Mouse (Mus musculus) kidney, embryonic 16.5 days (tissue): ENCODE measurements around the gene Gys1. TPM values are rescaled to one million over a fixed set of nuclear protein-coding genes. Genes with fewer than 3 reads are reported as not detected.

ENCODE experiments used
- ATAC-seq: fragments of 200-750 bp; cut with Nextera tagmentation; 2 replicates; pipeline ENCODE4 v1.8.0; 2017; ENCODE audit warnings: moderate TSS enrichment; ENCODE audit not compliant: low FRiP score, low TSS enrichment
- H3K27ac ChIP-seq: fragments of 300-500 bp; sonication (generic); 2 replicates; pipeline ENCODE4 v1.5.1; 2014; ENCODE audit warnings: low read length
- H3K27me3 ChIP-seq: fragments of 300-500 bp; sonication (generic); 2 replicates; pipeline ENCODE4 v1.6.1; 2014; ENCODE audit warnings: low read length, control low read depth, mixed read lengths; ENCODE audit not compliant: insufficient read depth
- H3K36me3 ChIP-seq: fragments of 300-500 bp; sonication (generic); 2 replicates; pipeline ENCODE4 v1.6.1; 2014; ENCODE audit warnings: low read length, control low read depth, mixed read lengths; ENCODE audit not compliant: insufficient read depth
- H3K4me1 ChIP-seq: fragments of 300-500 bp; sonication (generic); 2 replicates; pipeline ENCODE4 v1.6.1; 2014; ENCODE audit warnings: low read length, control low read depth, mixed read lengths; ENCODE audit not compliant: insufficient read depth
- H3K4me2 ChIP-seq: fragments of 300-500 bp; sonication (generic); replicated peaks from 2 replicates; pipeline ENCODE4 v1.6.1; 2014; ENCODE audit warnings: low read depth, low read length
- H3K4me3 ChIP-seq: fragments of 300-500 bp; sonication (generic); 2 replicates; pipeline ENCODE4 v1.5.1; 2014; ENCODE audit warnings: mild to moderate bottlenecking, low read length
- H3K9ac ChIP-seq: fragments of 300-500 bp; sonication (generic); replicated peaks from 2 replicates; pipeline ENCODE4 v1.6.1; 2014; ENCODE audit warnings: low read length
- H3K9me3 ChIP-seq: fragments of 300-500 bp; sonication (generic); 2 replicates; pipeline ENCODE4 v1.6.1; 2016; ENCODE audit warnings: low read length, control low read depth
- WGBS: fragments of 180-500 bp; shearing (Covaris S2); extraction: QIAGEN DNeasy Blood & Tissue Kit; methylation state at CpG from one replicate; pipeline ENCODE4 v1.1.7; 2014; 5-methylcytosine and 5-hydroxymethylcytosine counted together
- polyA plus RNA-seq: library from polyadenylated mRNA; unstranded; fragments of >200 nt; fragmentation: Nextera tagmentation; extraction: Ambion mirVana; gene quantifications from 2 replicates; pipeline ENCODE4 v1.2.1, GENCODE M21; 2015

Gys1 gene
- polyA plus RNA-seq, 1 experiment from 2014 or later = 51.7 TPM

DNA sequence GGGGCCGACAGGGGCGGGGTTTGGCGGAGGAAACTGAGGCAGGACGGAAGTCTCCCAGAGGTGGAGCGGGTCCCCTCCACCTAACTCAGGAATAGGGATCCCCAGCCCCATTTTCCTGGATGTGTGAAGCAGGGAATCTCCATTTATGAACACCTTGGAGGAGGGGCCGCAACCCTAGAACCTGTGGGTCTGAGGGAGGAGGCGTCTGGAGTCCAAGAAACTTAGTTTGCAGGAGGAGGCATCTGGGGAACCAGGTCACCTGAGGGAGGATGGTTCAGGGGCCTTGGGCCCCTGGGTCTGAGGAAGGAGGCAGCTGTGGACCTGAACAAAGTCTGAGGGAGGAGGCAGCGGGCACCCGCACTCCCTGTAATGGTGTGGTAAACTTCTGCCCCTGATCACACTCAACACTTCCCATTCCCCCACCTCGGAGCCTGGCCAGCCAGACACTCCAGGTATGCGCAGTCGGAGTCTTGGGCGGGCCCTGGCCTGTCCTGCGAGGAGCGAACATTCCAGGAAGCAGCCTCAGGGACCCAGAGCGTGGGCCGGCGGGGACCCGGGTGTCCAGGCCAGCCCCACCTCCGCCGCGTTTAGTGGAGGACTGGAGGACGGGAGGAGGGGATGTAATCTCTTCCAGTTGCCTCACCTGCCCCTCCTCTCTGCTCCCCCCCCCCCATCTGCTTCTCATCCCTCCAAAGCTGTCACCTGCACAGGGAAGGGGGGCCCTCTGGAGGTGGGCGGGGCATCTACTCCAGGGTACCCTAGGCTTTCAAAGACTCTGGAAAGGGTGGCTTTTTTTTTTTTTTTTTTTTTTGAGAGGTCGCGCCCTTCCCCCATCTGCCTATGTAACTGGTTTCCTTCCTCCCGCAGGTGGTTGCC lies 20.5 kb upstream of the Gys1 start:
- Histone ChIP-seq H3K27me3 (peaks cover 87% of the 10 kb centered on the region), H3K4me2 (peak overlapping the region; percentile 93), H3K9me3 (no peaks in the 10 kb centered on the region), H3K4me3 (peak overlapping the region; percentile 65), H3K36me3 (no peaks in the 10 kb centered on the region), H3K4me1 (peaks cover 26% of the 10 kb centered on the region), H3K27ac (no peak overlapping the region), H3K9ac (peak overlapping the region; percentile 77)
- WGBS = under 1% methylated on average over 27 of the region's 27 CpGs
- peak; percentile 39; the same call in 1 of the 2 replicates for ATAC-seq

- WGBS = 36% methylated on average over 12 of the region's 12 CpGs
- no peak overlapping the region for H3K4me3 ChIP-seq
Measured at GRCm38 (mm10) chr7:45414740-45415224, 19.9 kb upstream of the Gys1 start.

GRCm38 (mm10) chr7:45415636-45416035 lies 19.0 kb upstream of the Gys1 start:
- ATAC-seq = no peak
- peaks cover 32% of the 10 kb centered on the region for H3K4me1 ChIP-seq
- no peaks in the 10 kb centered on the region for H3K9me3 ChIP-seq
- H3K27me3 ChIP-seq = peaks cover 82% of the 10 kb centered on the region
- H3K27ac ChIP-seq = no peak overlapping the region
- H3K4me3 ChIP-seq = peak overlapping the region; percentile 3; the same call in 1 of the 2 replicates
- peak overlapping the region; percentile 22 for H3K4me2 ChIP-seq
- H3K9ac ChIP-seq = no peak overlapping the region
- H3K36me3 ChIP-seq = no peaks in the 10 kb centered on the region
- WGBS = 12% methylated on average over 33 of the region's 37 CpGs

More at GRCm38 (mm10) chr7:45414740-45415224, 19.9 kb upstream of the Gys1 start:
- H3K36me3 ChIP-seq = no peaks in the 10 kb centered on the region
- H3K9me3 ChIP-seq = no peaks in the 10 kb centered on the region
- H3K27ac ChIP-seq = no peak overlapping the region
- no peak overlapping the region for H3K9ac ChIP-seq
- no peak for ATAC-seq
- peaks cover 86% of the 10 kb centered on the region for H3K27me3 ChIP-seq
- no peak overlapping the region; the same call in 1 of the 2 replicates for H3K4me2 ChIP-seq
- peaks cover 26% of the 10 kb centered on the region for H3K4me1 ChIP-seq

DNA sequence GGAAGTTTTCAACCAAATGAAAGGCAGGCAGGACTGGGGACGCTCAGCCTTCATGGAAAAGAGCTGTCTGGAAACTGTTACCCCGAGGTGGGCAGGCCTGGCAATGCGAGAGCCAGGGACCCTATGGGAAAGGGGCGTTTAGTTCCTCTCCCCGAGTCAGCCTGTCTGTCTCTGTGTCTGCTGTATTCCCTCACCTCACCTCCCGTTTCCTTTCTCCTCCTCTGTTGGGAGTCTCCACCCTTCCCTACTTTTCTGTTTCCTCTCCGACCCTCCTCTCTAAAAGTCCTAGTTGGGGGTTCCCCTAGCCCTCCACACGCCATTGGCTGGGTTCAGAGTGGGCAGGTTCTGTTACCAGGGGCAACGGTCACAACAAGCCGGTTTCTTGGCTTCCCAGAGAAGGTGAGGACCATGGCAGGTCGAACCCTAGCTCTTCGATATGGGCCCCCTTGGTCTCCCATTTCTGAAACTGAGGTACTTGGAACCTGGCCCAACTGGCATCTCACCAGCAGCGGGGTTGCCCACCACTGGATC lies 16.6 kb upstream of the Gys1 start:
- 8% methylated on average over 13 of the region's 13 CpGs for WGBS
- ATAC-seq = no peak
- H3K36me3 ChIP-seq = peaks cover 22% of the 10 kb centered on the region
- H3K27me3 ChIP-seq = peaks cover 65% of the 10 kb centered on the region
- peaks cover 31% of the 10 kb centered on the region for H3K4me1 ChIP-seq
- peak overlapping the region; percentile 25 for H3K9ac ChIP-seq
- H3K27ac ChIP-seq = no peak overlapping the region
- H3K4me3 ChIP-seq = no peak overlapping the region
- H3K4me2 ChIP-seq = 0 out of 2 replicates have a peak overlapping the region, but pooled peaks have one; percentile 17
- no peaks in the 10 kb centered on the region for H3K9me3 ChIP-seq

GRCm38 (mm10) chr7:45419859-45420614 lies 14.6 kb upstream of the Gys1 start:
- ATAC-seq = 0 out of 2 replicates have a peak, but pooled peaks have one; percentile 11
- Histone ChIP-seq H3K4me3 (no peak overlapping the region), H3K9ac (0 out of 2 replicates have a peak overlapping the region, but pooled peaks have one; percentile 22), H3K27ac (no peak overlapping the region), H3K27me3 (peaks cover 46% of the 10 kb centered on the region), H3K9me3 (no peaks in the 10 kb centered on the region), H3K4me2 (no peak overlapping the region), H3K4me1 (peaks cover 17% of the 10 kb centered on the region), H3K36me3 (peaks cover 42% of the 10 kb centered on the region)
- 10% methylated on average over 27 of the region's 27 CpGs for WGBS

DNA sequence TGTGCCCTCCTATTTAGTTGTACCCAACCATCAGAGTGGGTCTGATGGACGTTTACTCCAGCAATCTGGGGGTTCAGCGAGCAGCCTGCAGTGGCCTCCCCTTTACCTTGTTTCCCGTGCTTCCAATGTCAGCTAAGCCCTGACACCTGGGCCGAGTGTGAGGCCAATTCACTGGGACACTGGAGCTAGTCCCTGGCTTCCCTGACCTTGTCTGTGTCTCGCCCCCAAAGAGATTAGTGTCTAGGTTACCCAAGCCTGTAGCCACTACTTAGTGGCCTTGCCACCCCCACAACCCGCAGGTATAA lies 14.1 kb upstream of the Gys1 start, which contains the start of gene Lhb:
Lhb (plus strand) TSS at position 206 of the 305 bp plus-strand sequence.
- H3K4me3 ChIP-seq = no peak within 1 kb of the TSS
- WGBS = 55% methylated on average over 6 of the region's 6 CpGs
- H3K4me2 ChIP-seq = no peak within 1 kb of the TSS
- H3K27ac ChIP-seq = no peak within 1 kb of the TSS
- ATAC-seq = no peak
- H3K36me3 ChIP-seq = peaks cover 46% of the 10 kb centered on the region
- H3K9me3 ChIP-seq = no peaks in the 10 kb centered on the region
- H3K4me1 ChIP-seq = peaks cover 17% of the 10 kb centered on the region
- 0 out of 2 replicates have a peak within 1 kb of the TSS, but pooled peaks have one; percentile 22 for H3K9ac ChIP-seq
- peaks cover 41% of the 10 kb centered on the region for H3K27me3 ChIP-seq

DNA sequence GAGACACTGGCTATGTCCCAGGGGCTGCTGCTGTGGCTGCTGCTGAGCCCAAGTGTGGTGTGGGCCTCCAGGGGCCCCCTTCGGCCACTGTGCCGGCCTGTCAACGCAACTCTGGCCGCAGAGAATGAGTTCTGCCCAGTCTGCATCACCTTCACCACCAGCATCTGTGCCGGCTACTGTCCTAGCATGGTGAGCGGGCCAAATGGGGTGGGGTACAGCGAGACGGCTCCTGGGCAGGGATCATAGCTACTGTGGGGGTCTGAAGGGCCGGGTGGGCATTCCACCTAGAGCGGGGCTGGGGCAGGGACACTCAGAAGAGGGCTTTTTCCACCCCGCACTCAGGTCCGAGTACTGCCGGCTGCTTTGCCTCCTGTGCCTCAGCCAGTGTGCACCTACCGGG lies 13.4 kb upstream of the Gys1 start:
- no peak overlapping the region for H3K4me3 ChIP-seq
- 90% methylated on average over 14 of the region's 14 CpGs for whole genome bisulfite sequencing
- no peak overlapping the region for H3K9ac ChIP-seq
- H3K4me1 ChIP-seq = peaks cover 15% of the 10 kb centered on the region
- no peak overlapping the region for H3K27ac ChIP-seq
- no peak for ATAC-seq
- H3K4me2 ChIP-seq = no peak overlapping the region
- peaks cover 46% of the 10 kb centered on the region for H3K36me3 ChIP-seq
- H3K9me3 ChIP-seq = no peaks in the 10 kb centered on the region
- H3K27me3 ChIP-seq = peaks cover 35% of the 10 kb centered on the region

GRCm38 (mm10) chr7:45426556-45426955 lies 8.1 kb upstream of the Gys1 start:
- H3K9ac ChIP-seq = no peak overlapping the region
- H3K36me3 ChIP-seq = peaks cover 87% of the 10 kb centered on the region
- H3K27me3 ChIP-seq = no peaks in the 10 kb centered on the region
- H3K4me2 ChIP-seq = no peak overlapping the region
- no peaks in the 10 kb centered on the region for H3K4me1 ChIP-seq
- WGBS = 88% methylated on average over 8 of the region's 8 CpGs
- no peak overlapping the region for H3K4me3 ChIP-seq
- H3K9me3 ChIP-seq = no peaks in the 10 kb centered on the region
- no peak overlapping the region for H3K27ac ChIP-seq
- no peak for ATAC-seq

DNA sequence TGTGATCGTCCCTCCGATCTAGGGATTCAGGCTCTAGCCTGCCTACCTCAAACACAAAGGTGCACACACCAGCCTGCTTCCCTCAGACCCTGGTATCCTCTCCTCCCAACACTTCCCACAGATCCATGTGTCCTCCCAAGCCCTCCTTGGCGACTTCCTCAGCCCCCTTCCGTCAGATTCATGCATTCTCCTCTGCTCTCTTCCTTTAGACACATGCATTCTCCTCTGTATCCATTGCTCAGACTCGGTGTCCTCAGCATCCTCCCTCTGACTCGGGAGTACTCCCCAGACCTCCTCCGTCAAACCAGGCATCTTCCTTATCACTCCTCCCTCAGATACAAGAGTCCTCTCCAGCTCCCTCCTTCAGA lies 825 bp upstream of the Gys1 start:
- H3K4me3 ChIP-seq = peak overlapping the region; percentile 67
- H3K4me1 ChIP-seq = peaks cover 36% of the 10 kb centered on the region
- no peaks in the 10 kb centered on the region for H3K9me3 ChIP-seq
- peak overlapping the region; percentile 72 for H3K4me2 ChIP-seq
- H3K36me3 ChIP-seq = peaks cover 31% of the 10 kb centered on the region
- H3K27me3 ChIP-seq = no peaks in the 10 kb centered on the region
- WGBS = 0% methylated on average over 7 of the region's 7 CpGs
- no peak for ATAC-seq
- peak overlapping the region; percentile 86 for H3K27ac ChIP-seq
- peak overlapping the region; percentile 74 for H3K9ac ChIP-seq
